Mouse (Mus musculus) midbrain, embryonic 10.5 days (tissue): ENCODE measurements around the gene Vstm5. TPM values are rescaled to one million over a fixed set of nuclear protein-coding genes. Genes with fewer than 3 reads are reported as not detected.
"Not testable (repeated sequence)": the region's sequence is repeated elsewhere in the genome, so short reads cannot be mapped to it uniquely, and the experiment has no call there.

ENCODE experiments used
- DNase-seq: peaks from one replicate; pipeline ENCODE4 v3.0.0-alpha.2; 2017; ENCODE audit warnings: low spot score
- H3K27ac ChIP-seq: fragments of 300-500 bp; sonication (generic); replicated peaks from 2 replicates; pipeline ENCODE4 v1.5.1; 2016; ENCODE audit warnings: mild to moderate bottlenecking
- H3K27me3 ChIP-seq: fragments of 300-500 bp; sonication (generic); 2 replicates; pipeline ENCODE4 v1.6.1; 2016; ENCODE audit warnings: low read depth, mild to moderate bottlenecking; ENCODE audit not compliant: poor library complexity, severe bottlenecking
- H3K36me3 ChIP-seq: fragments of 300-500 bp; sonication (generic); 2 replicates; pipeline ENCODE4 v1.6.1; 2016; ENCODE audit warnings: mild to moderate bottlenecking, moderate library complexity
- H3K4me1 ChIP-seq: fragments of 300-500 bp; sonication (generic); 2 replicates; pipeline ENCODE4 v1.6.1; 2016
- H3K4me3 ChIP-seq: fragments of 300-500 bp; sonication (generic); 2 replicates; pipeline ENCODE4 v1.5.1; 2016; ENCODE audit warnings: mild to moderate bottlenecking, moderate library complexity
- H3K9me3 ChIP-seq: fragments of 300-500 bp; sonication (generic); replicated peaks from 2 replicates; pipeline ENCODE4 v1.6.1; 2016; ENCODE audit warnings: mild to moderate bottlenecking
- WGBS: fragments of 180-500 bp; shearing (Covaris S2); methylation state at CpG from one replicate; pipeline ENCODE4 v1.1.7; 2016; 5-methylcytosine and 5-hydroxymethylcytosine counted together
- polyA plus RNA-seq: library from polyadenylated mRNA; unstranded; fragments of >200 nt; fragmentation: Nextera tagmentation; extraction: Ambion mirVana; gene quantifications from 2 replicates; pipeline ENCODE4 v1.2.1, GENCODE M21; 2016

The Vstm5 gene
- 0.70 and 1.3 TPM in 2 replicates for polyA plus RNA-seq

- Histone ChIP-seq H3K27me3 (peaks cover 29% of the 10 kb centered on the region), H3K4me3 (peak within 1 kb of the TSS; percentile 58), H3K4me1 (peaks cover 15% of the 10 kb centered on the region), H3K27ac (peak within 1 kb of the TSS; percentile 79), H3K36me3 (no peaks in the 10 kb centered on the region), H3K9me3 (no peaks in the 10 kb centered on the region)
- DNase-seq, result peak; percentile 65
- 6% methylated on average over 35 of the region's 35 CpGs for WGBS
Measured at GRCm38 (mm10) chr9:15239042-15239925, at the start of gene Vstm5. Vstm5 (plus strand) TSS chr9:15239045.

- not testable (repeated sequence) for H3K4me1 ChIP-seq, DNase-seq, H3K4me3 ChIP-seq, H3K9me3 ChIP-seq, H3K27me3 ChIP-seq, H3K36me3 ChIP-seq, H3K27ac ChIP-seq
- WGBS, result 93% methylated on average over 10 of the region's 10 CpGs
Measured at GRCm38 (mm10) chr9:15194806-15195205, 44.0 kb upstream of the Vstm5 start.

GRCm38 (mm10) chr9:15206631-15207030, 32.2 kb upstream of the Vstm5 start:
- DNase-seq, result no peak
- Histone ChIP-seq H3K4me1 (no peaks in the 10 kb centered on the region), H3K4me3 (no peak overlapping the region), H3K9me3 (no peaks in the 10 kb centered on the region), H3K36me3 (no peaks in the 10 kb centered on the region), H3K27me3 (no peaks in the 10 kb centered on the region), H3K27ac (no peak overlapping the region)
- 86% methylated on average over 4 of the region's 4 CpGs for WGBS

- Histone ChIP-seq H3K27me3 (no peaks in the 10 kb centered on the region), H3K27ac (no peak overlapping the region), H3K9me3 (no peaks in the 10 kb centered on the region), H3K4me1 (no peaks in the 10 kb centered on the region), H3K4me3 (no peak overlapping the region), H3K36me3 (no peaks in the 10 kb centered on the region)
- WGBS, result 73% methylated on average over 2 of the region's 2 CpGs
- DNase-seq, result no peak
Measured at GRCm38 (mm10) chr9:15209320-15209719, 29.5 kb upstream of the Vstm5 start.

GRCm38 (mm10) chr9:15211876-15212275, 27.0 kb upstream of the Vstm5 start:
- H3K27me3 ChIP-seq, result no peaks in the 10 kb centered on the region
- H3K27ac ChIP-seq, result no peak overlapping the region
- no peaks in the 10 kb centered on the region for H3K4me1 ChIP-seq
- H3K9me3 ChIP-seq, result no peaks in the 10 kb centered on the region
- 83% methylated on average over 3 of the region's 3 CpGs for WGBS
- H3K4me3 ChIP-seq, result no peak overlapping the region
- no peak for DNase-seq
- no peaks in the 10 kb centered on the region for H3K36me3 ChIP-seq

- Histone ChIP-seq H3K27me3 (no peaks in the 10 kb centered on the region), H3K4me3 (no peak overlapping the region), H3K36me3 (no peaks in the 10 kb centered on the region), H3K9me3 (no peaks in the 10 kb centered on the region), H3K27ac (no peak overlapping the region), H3K4me1 (no peaks in the 10 kb centered on the region)
- DNase-seq, result no peak
- WGBS, result 86% methylated on average over 1 of the region's 1 CpGs
Measured at GRCm38 (mm10) chr9:15213695-15214094, 25.1 kb upstream of the Vstm5 start.

GRCm38 (mm10) chr9:15224912-15225311, 13.9 kb upstream of the Vstm5 start:
- Histone ChIP-seq H3K27me3 (no peaks in the 10 kb centered on the region), H3K36me3 (no peaks in the 10 kb centered on the region), H3K4me1 (no peaks in the 10 kb centered on the region), H3K4me3 (no peak overlapping the region), H3K27ac (no peak overlapping the region), H3K9me3 (peaks cover 7% of the 10 kb centered on the region; the same call in 1 of the 2 replicates)
- WGBS, result 49% methylated on average over 2 of the region's 2 CpGs
- DNase-seq, result no peak

- no peaks in the 10 kb centered on the region; the same call in 1 of the 2 replicates for H3K9me3 ChIP-seq
- H3K36me3 ChIP-seq, result no peaks in the 10 kb centered on the region
- H3K27ac ChIP-seq, result no peak overlapping the region
- WGBS, result 88% methylated on average over 3 of the region's 3 CpGs
- no peaks in the 10 kb centered on the region for H3K27me3 ChIP-seq
- no peak overlapping the region for H3K4me3 ChIP-seq
- peak; percentile 5 for DNase-seq
- no peaks in the 10 kb centered on the region for H3K4me1 ChIP-seq
Measured at GRCm38 (mm10) chr9:15232445-15232844, 6.4 kb upstream of the Vstm5 start.

- WGBS, result 96% methylated on average over 1 of the region's 1 CpGs
- H3K4me3 ChIP-seq, result no peak overlapping the region
- H3K27me3 ChIP-seq, result peaks cover 10% of the 10 kb centered on the region
- H3K9me3 ChIP-seq, result no peaks in the 10 kb centered on the region; the same call in 1 of the 2 replicates
- DNase-seq, result peak; percentile 3
- no peak overlapping the region for H3K27ac ChIP-seq
- H3K4me1 ChIP-seq, result peaks cover 5% of the 10 kb centered on the region
- no peaks in the 10 kb centered on the region for H3K36me3 ChIP-seq
Measured at GRCm38 (mm10) chr9:15233604-15234003, 5.2 kb upstream of the Vstm5 start.

GRCm38 (mm10) chr9:15235986-15236385, 2.9 kb upstream of the Vstm5 start:
- H3K4me1 ChIP-seq, result peaks cover 15% of the 10 kb centered on the region
- no peaks in the 10 kb centered on the region; the same call in 1 of the 2 replicates for H3K9me3 ChIP-seq
- no peak overlapping the region for H3K4me3 ChIP-seq
- no peak overlapping the region for H3K27ac ChIP-seq
- DNase-seq, result peak; percentile 3
- WGBS, result 80% methylated on average over 3 of the region's 3 CpGs
- H3K27me3 ChIP-seq, result peaks cover 29% of the 10 kb centered on the region
- no peaks in the 10 kb centered on the region for H3K36me3 ChIP-seq

- Histone ChIP-seq H3K27me3 (peaks cover 29% of the 10 kb centered on the region), H3K4me1 (peaks cover 15% of the 10 kb centered on the region), H3K27ac (no peak overlapping the region), H3K4me3 (no peak overlapping the region), H3K36me3 (no peaks in the 10 kb centered on the region), H3K9me3 (no peaks in the 10 kb centered on the region; the same call in 1 of the 2 replicates)
- WGBS, result 56% methylated on average over 14 of the region's 14 CpGs
- peak; percentile 9 for DNase-seq
Measured at GRCm38 (mm10) chr9:15237516-15238296, 1.1 kb upstream of the Vstm5 start.

- Histone ChIP-seq H3K4me3 (peak overlapping the region; percentile 58), H3K36me3 (no peaks in the 10 kb centered on the region), H3K27me3 (peaks cover 29% of the 10 kb centered on the region), H3K4me1 (peaks cover 15% of the 10 kb centered on the region), H3K27ac (peak overlapping the region; percentile 79; the same call in 1 of the 2 replicates), H3K9me3 (no peaks in the 10 kb centered on the region)
- WGBS, result 70% methylated on average over 16 of the region's 16 CpGs
- DNase-seq, result no peak
Measured at GRCm38 (mm10) chr9:15238297-15238990, 401 bp upstream of the Vstm5 start.
